Mouse (Mus musculus): ENCODE data around the gene Mknk2.

The Mknk2 gene

GRCm38 (mm10) chr10:80669737-80670485 lies 8.0 kb downstream of the Mknk2 start:
- peak; percentile 88 for DNase-seq

- no peak for DNase-seq
Observed at GRCm38 (mm10) chr10:80669018-80669417, 8.9 kb downstream of the Mknk2 start.

- peak; percentile 87 for DNase-seq
Observed at GRCm38 (mm10) chr10:80668614-80669013, 9.3 kb downstream of the Mknk2 start.

GRCm38 (mm10) chr10:80666837-80667412 lies 11.0 kb downstream of the Mknk2 start:
- DNase-seq = peak; percentile 64

- peak; percentile 36 for DNase-seq
Observed at GRCm38 (mm10) chr10:80665981-80666733, 11.8 kb downstream of the Mknk2 start.

- DNase-seq = peak; percentile 65
Observed at GRCm38 (mm10) chr10:80665459-80665858, 12.5 kb downstream of the Mknk2 start.

GRCm38 (mm10) chr10:80665016-80665380 lies 12.9 kb downstream of the Mknk2 start:
- peak; percentile 68 for DNase-seq

GRCm38 (mm10) chr10:80664197-80665015 lies 13.5 kb downstream of the Mknk2 start:
- DNase-seq = peak; percentile 86

- DNase-seq = no peak
Observed at GRCm38 (mm10) chr10:80663485-80664196, 14.3 kb downstream of the Mknk2 start.

- DNase-seq = no peak
Observed at GRCm38 (mm10) chr10:80661149-80661548, 16.8 kb downstream of the Mknk2 start.

GRCm38 (mm10) chr10:80659213-80659612 lies 18.7 kb downstream of the Mknk2 start:
- peak; percentile 66 for DNase-seq

GRCm38 (mm10) chr10:80658841-80659202 lies 19.1 kb downstream of the Mknk2 start:
- DNase-seq = no peak

- DNase-seq = no peak
Observed at GRCm38 (mm10) chr10:80658194-80658840, 19.6 kb downstream of the Mknk2 start.

GRCm38 (mm10) chr10:80656863-80657623 lies 20.9 kb downstream of the Mknk2 start, which contains the start of gene Btbd2:
TSS of gene Btbd2 (minus strand) at chr10:80657071.
- DNase-seq = no peak

GRCm38 (mm10) chr10:80656130-80656862 lies 21.6 kb downstream of the Mknk2 start:
- peak; percentile 97 for DNase-seq

- no peak for DNase-seq
Observed at GRCm38 (mm10) chr10:80655406-80656129, 22.3 kb downstream of the Mknk2 start.

GRCm38 (mm10) chr10:80654866-80655265 lies 23.0 kb downstream of the Mknk2 start:
- peak; percentile 74 for DNase-seq

- DNase-seq = no peak
Observed at GRCm38 (mm10) chr10:80653156-80653720, 24.7 kb downstream of the Mknk2 start.

- no peak for DNase-seq
Observed at GRCm38 (mm10) chr10:80650392-80650791, 27.5 kb downstream of the Mknk2 start.

Data from cerebellum, adult 11-12 months (tissue).